Mouse (Mus musculus): ENCODE data around the gene Ikzf4. TPM values are rescaled to one million over a fixed set of nuclear protein-coding genes. Genes with fewer than 3 reads are reported as not detected.

The Ikzf4 gene
- total RNA-seq, 2 experiments from 2014 or later: 15.4 to 15.9 TPM

GRCm38 (mm10) chr10:128587120-128587519 is 58.7 kb downstream of the Ikzf4 start:
- DNase-seq (ENCODE audit: low spot score in 2 of 2): no peak
- intact Hi-C loops (cut with DNase I): no loop called here

- no peak for DNase-seq (ENCODE audit: low spot score in 2 of 2)
- intact Hi-C loops (cut with DNase I): no loop called here
Measured at GRCm38 (mm10) chr10:128586546-128586945, 59.2 kb downstream of the Ikzf4 start.

- intact Hi-C loops (cut with DNase I): no loop called here
- DNase-seq (ENCODE audit: low spot score in 2 of 2): no peak
Measured at GRCm38 (mm10) chr10:128584386-128584785, 61.4 kb downstream of the Ikzf4 start.

GRCm38 (mm10) chr10:128583644-128584043 is 62.1 kb downstream of the Ikzf4 start:
- intact Hi-C loops (cut with DNase I): no loop called here
- DNase-seq (ENCODE audit: low spot score in 2 of 2): no peak

Small RNA genes within 50 kb of the gene (microRNA-seq; reads per million reads assigned to microRNA genes)
- 0 reads per million in 2 experiments for gene Mir6917

Other genes with a start within 250 kb of the Ikzf4 start
- 1 to 10 TPM in 1 of 2 experiments, not detected in 1; 1.0 TPM for gene Slc39a5, start 244.8 kb downstream of the Ikzf4 start, total RNA-seq (2021)
- gene Nabp2, start 234.5 kb downstream of the Ikzf4 start, total RNA-seq (2021): 10 to 100 TPM; 88.3 to 92.5 TPM
- 10 to 100 TPM; 75.0 to 77.2 TPM for gene Rnf41, start 234.3 kb downstream of the Ikzf4 start, total RNA-seq (2021)
- 100 to 1,000 TPM; 199 to 211 TPM for gene Smarcc2, start 186.7 kb downstream of the Ikzf4 start, total RNA-seq (2021)
- gene Myl6, start 151.8 kb downstream of the Ikzf4 start, total RNA-seq (2021): 100 to 1,000 TPM; 606 to 662 TPM
- 10 to 100 TPM; 19.1 to 21.7 TPM for gene Myl6b, start 147.3 kb downstream of the Ikzf4 start, total RNA-seq (2021)
- gene Esyt1, start 120.1 kb downstream of the Ikzf4 start, total RNA-seq (2021): 1 to 10 TPM; 8.1 to 9.3 TPM
- 10 to 100 TPM; 11.4 to 12.0 TPM for gene Zc3h10, start 98.2 kb downstream of the Ikzf4 start, total RNA-seq (2021)
- 1,000 to 10,000 TPM; 1,939 to 2,055 TPM for gene Rpl41, start 96.7 kb downstream of the Ikzf4 start, total RNA-seq (2021)
- gene Pa2g4, start 80.0 kb downstream of the Ikzf4 start, total RNA-seq (2021): 10 to 100 TPM; 67.1 to 68.6 TPM
- 1 to 10 TPM; 3.3 to 4.9 TPM for gene Erbb3, start 56.3 kb downstream of the Ikzf4 start, total RNA-seq (2021)
- 100 to 1,000 TPM; 299 to 305 TPM for gene Rps26, start 19.2 kb downstream of the Ikzf4 start, total RNA-seq (2021)
- gene Suox, start 28.1 kb upstream of the Ikzf4 start, total RNA-seq (2021): 10 to 100 TPM; 11.2 to 11.8 TPM
- gene Rab5b, start 50.3 kb upstream of the Ikzf4 start, total RNA-seq (2021): 100 to 1,000 TPM; 117 to 123 TPM
- 1 to 10 TPM in 1 of 2 experiments, under 1 TPM in 1; 0.97 to 1.2 TPM for gene Pmel, start 58.2 kb upstream of the Ikzf4 start, total RNA-seq (2021)
- gene Cdk2, start 59.0 kb upstream of the Ikzf4 start, total RNA-seq (2021): 1 to 10 TPM; 4.7 to 5.1 TPM
- 1 to 10 TPM; 4.8 to 6.3 TPM for gene Dgka, start 98.9 kb upstream of the Ikzf4 start, total RNA-seq (2021)
- 10 to 100 TPM; 30.7 to 32.7 TPM for gene Pym1, start 101.9 kb upstream of the Ikzf4 start, total RNA-seq (2021)
- gene Mmp19, start 144.9 kb upstream of the Ikzf4 start, total RNA-seq (2021): under 1 TPM; 0.77 to 0.80 TPM
- 10 to 100 TPM; 68.1 to 68.6 TPM for gene Dnajc14, start 158.1 kb upstream of the Ikzf4 start, total RNA-seq (2021)
- 10 to 100 TPM; 10.4 to 11.6 TPM for gene Tmem198b, start 158.4 kb upstream of the Ikzf4 start, total RNA-seq (2021)
- gene Sarnp, start 171.3 kb upstream of the Ikzf4 start, total RNA-seq (2021): 10 to 100 TPM; 38.9 to 41.7 TPM
- gene Ormdl2, start 175.7 kb upstream of the Ikzf4 start, total RNA-seq (2021): 1 to 10 TPM; 5.6 to 7.2 TPM
- 10 to 100 TPM; 11.6 to 15.7 TPM for gene Gdf11, start 245.7 kb upstream of the Ikzf4 start, total RNA-seq (2021)